Comparison of ENCODE assay signal across 14 mouse cellular contexts in the genomic region with DNA sequence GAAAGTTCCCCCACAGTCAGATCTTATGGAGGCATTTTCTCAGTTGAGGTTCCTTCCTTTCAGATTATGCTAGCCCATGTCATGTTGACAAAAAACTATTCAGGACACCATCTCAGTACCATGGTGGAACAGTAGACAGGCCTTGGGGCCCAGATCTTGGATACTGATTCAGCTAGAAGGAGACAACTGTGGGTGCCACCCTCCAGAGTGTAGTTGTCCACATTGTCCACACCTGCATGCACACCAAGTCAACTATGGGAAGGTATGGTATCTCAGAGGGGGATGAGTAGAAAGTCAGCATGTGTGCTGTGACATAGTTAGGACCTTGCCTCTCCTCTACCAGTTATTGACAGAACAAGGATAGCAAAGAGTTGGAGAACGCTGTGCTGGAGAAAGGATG. TPM values are rescaled to one million over a fixed set of nuclear protein-coding genes. Genes with fewer than 3 reads are reported as not detected.
"Had no signal": no experiment of that assay in that cellular context is flagged by ENCODE, and none has a peak within 500 bp of the region (broad histone marks: within the 10 kb centered on the region; RNA-seq: fewer than 3 reads in every experiment).

No protein-coding gene starts in this region.

RNA-seq across cellular contexts. Expression of a gene that starts 30.6 kb away (rescaled TPM):
- polyA plus RNA-seq: large intestine, adult 2 months; limb, embryonic 10.5 days; liver, embryonic 11.5 days; liver, postnatal 0 days; lung, embryonic 14.5 days; myocyte had no signal

RNA-seq across cellular contexts. Expression of a gene that starts 39.4 kb away (rescaled TPM):
- polyA plus RNA-seq: kidney, embryonic 14.5 days; limb, embryonic 10.5 days; liver, embryonic 11.5 days; liver, postnatal 0 days; lung, embryonic 14.5 days; midbrain, embryonic 10.5 days; myocyte; neural tube, embryonic 14.5 days; stomach, embryonic 15.5 days had no signal

RNA-seq across cellular contexts. Expression of a gene that starts 40.1 kb away (rescaled TPM):
- polyA plus RNA-seq: kidney, adult 2 months; kidney, embryonic 14.5 days; kidney, postnatal 0 days; limb, embryonic 10.5 days; liver, embryonic 11.5 days; liver, embryonic 14.5 days; liver, postnatal 0 days; lung, embryonic 14.5 days; midbrain, embryonic 10.5 days; midbrain, embryonic 16.5 days; myocyte; neural tube, embryonic 14.5 days; stomach, embryonic 15.5 days had no signal
